Mouse (Mus musculus) layer of hippocampus, adult 18-20 months (tissue): Measurements from ENCODE around the gene Psmd5. TPM values are rescaled to one million over a fixed set of nuclear protein-coding genes. Genes with fewer than 3 reads are reported as not detected.

ENCODE experiments used
- total RNA-seq, 2 experiments: library from RNA; stranded (reverse); gene quantifications; 2 replicates each; pipeline ENCODE4 v1.2.3; 2021

Psmd5 gene
- total RNA-seq, 2 experiments from 2014 or later = 39.4 to 41.4 TPM

Other genes with a start within 250 kb of the Psmd5 start
- gene Gapvd1, start 119.7 kb downstream of the Psmd5 start, total RNA-seq = 100 to 1,000 TPM in 1 of 2 experiments, 10 to 100 TPM in 1; 99.5 to 103 TPM
- 100 to 1,000 TPM; 382 to 385 TPM for gene Hspa5, start 103.0 kb downstream of the Psmd5 start, total RNA-seq
- gene Rabepk, start 75.1 kb downstream of the Psmd5 start, total RNA-seq = 10 to 100 TPM; 31.3 to 34.5 TPM
- 10 to 100 TPM; 76.8 to 80.0 TPM for gene Fbxw2, start 48.7 kb downstream of the Psmd5 start, total RNA-seq
- not detected for gene Gm34653, start 42.0 kb downstream of the Psmd5 start, total RNA-seq
- 1 to 10 TPM in 1 of 2 experiments, under 1 TPM in 1; 0.48 to 1.2 TPM for gene Cutal, start 572 bp downstream of the Psmd5 start, total RNA-seq
- gene Phf19, start 39.1 kb upstream of the Psmd5 start, total RNA-seq = under 1 TPM; 0.87 to 0.99 TPM
- gene Traf1, start 86.8 kb upstream of the Psmd5 start, total RNA-seq = 1 to 10 TPM; 4.5 to 6.2 TPM
- under 1 TPM in 1 of 2 experiments, not detected in 1; 0.41 TPM for gene Hc, start 186.5 kb upstream of the Psmd5 start, total RNA-seq
- gene AI182371, start 226.6 kb upstream of the Psmd5 start, total RNA-seq = under 1 TPM in 1 of 2 experiments, not detected in 1; 0.25 TPM
- gene Cntrl, start 234.5 kb upstream of the Psmd5 start, total RNA-seq = 1 to 10 TPM; 9.1 to 10.0 TPM